Mouse (Mus musculus) liver, embryonic 14.5 days (tissue): Measurements from ENCODE around the gene Pabpn1. TPM values are rescaled to one million over a fixed set of nuclear protein-coding genes. Genes with fewer than 3 reads are reported as not detected.
A peak's percentile ranks its signal among the peaks of the same experiment; 100 is the strongest.

ENCODE experiments used
- ATAC-seq: fragments of 200-750 bp; cut with Nextera tagmentation; 2 replicates; pipeline ENCODE4 v1.8.0; 2017; ENCODE audit warnings: moderate number of reproducible peaks, mild to moderate bottlenecking, moderate library complexity; ENCODE audit not compliant: insufficient read depth
- DNase-seq, 3 experiments: peaks; one replicate each; pipeline ENCODE4 v3.0.0-alpha.2; 2012 to 2013; ENCODE audit warnings: low read depth in 3 of 3, low spot score in 3 of 3
- H3K27ac ChIP-seq: fragments of 300-500 bp; sonication (generic); 2 replicates; pipeline ENCODE4 v1.5.1; 2014; ENCODE audit warnings: moderate library complexity, mild to moderate bottlenecking, control low read depth, inconsistent platforms
- H3K27me3 ChIP-seq: fragments of 300-500 bp; sonication (generic); 2 replicates; pipeline ENCODE4 v1.6.1; 2014; ENCODE audit warnings: mild to moderate bottlenecking, low read length, moderate library complexity; ENCODE audit not compliant: control insufficient read depth, insufficient read depth
- H3K36me3 ChIP-seq: fragments of 300-500 bp; sonication (generic); replicated peaks from 2 replicates; pipeline ENCODE4 v1.6.1; 2014; ENCODE audit warnings: low read depth; ENCODE audit not compliant: control insufficient read depth, insufficient read depth
- H3K4me1 ChIP-seq, 2 experiments: fragments of 200-500 bp in 1 of 2; fragments of 300-500 bp in 1 of 2; sonication (generic) in 1 of 2; replicated peaks; 2 replicates each; pipeline ENCODE4 v1.6.1; 2012 to 2014; ENCODE audit warnings: antibody characterized with exemption in 1 of 2, inconsistent platforms in 1 of 2, low read length in 1 of 2; ENCODE audit not compliant: control insufficient read depth in 2 of 2, insufficient read depth in 2 of 2
- H3K4me2 ChIP-seq: fragments of 300-500 bp; sonication (generic); 2 replicates; pipeline ENCODE4 v1.6.1; 2014; ENCODE audit warnings: low read depth, mild to moderate bottlenecking, control low read depth, moderate library complexity
- H3K4me3 ChIP-seq, 2 experiments: fragments of 200-500 bp in 1 of 2; fragments of 300-500 bp in 1 of 2; sonication (generic) in 1 of 2; 2 replicates each; pipeline ENCODE4 v1.5.1; 2012 to 2014; ENCODE audit warnings: low read depth in 2 of 2, low read length in 2 of 2, mild to moderate bottlenecking in 2 of 2, control low read depth in 1 of 2, inconsistent platforms in 1 of 2, moderate library complexity in 1 of 2; ENCODE audit not compliant: insufficient read depth in 1 of 2
- H3K9ac ChIP-seq: fragments of 300-500 bp; sonication (generic); replicated peaks from 2 replicates; pipeline ENCODE4 v1.6.1; 2014; ENCODE audit warnings: mild to moderate bottlenecking, control low read depth, moderate library complexity
- H3K9me3 ChIP-seq: fragments of 300-500 bp; sonication (generic); 2 replicates; pipeline ENCODE4 v1.6.1; 2016; ENCODE audit warnings: low read length, mixed read lengths; ENCODE audit not compliant: control insufficient read depth
- CTCF ChIP-seq: IDR thresholded peaks from 2 replicates; pipeline ENCODE4 v1.5.1; 2016; ENCODE audit warnings: antibody characterized with exemption, low read depth, control low read depth
- EP300 ChIP-seq: IDR thresholded peaks from 2 replicates; pipeline ENCODE4 v1.6.1; 2016; ENCODE audit warnings: antibody characterized with exemption, low read depth
- WGBS: fragments of 180-500 bp; shearing (Covaris S2); extraction: QIAGEN DNeasy Blood & Tissue Kit; methylation state at CpG from one replicate; pipeline ENCODE4 v1.1.7; 2014; ENCODE audit not compliant: insufficient replicate concordance; 5-methylcytosine and 5-hydroxymethylcytosine counted together
- polyA plus RNA-seq, 2 experiments: library from polyadenylated mRNA; depleted of rRNA in 1 of 2; stranded (reverse) in 1 of 2; unstranded in 1 of 2; fragments of >200 nt; fragmentation: Nextera tagmentation in 1 of 2; extraction: Ambion mirVana in 1 of 2; gene quantifications; 2 replicates each; pipeline versions ENCODE4 v1.2.1 to v1.2.3; 2012 to 2014

The Pabpn1 gene
- polyA plus RNA-seq (2012; rRNA removed) (98.8 and 110 TPM in 2 replicates), polyA plus RNA-seq (2014; fragmentation: Nextera tagmentation; extraction: Ambion mirVana) (47.1 and 51.7 TPM in 2 replicates)

DNA sequence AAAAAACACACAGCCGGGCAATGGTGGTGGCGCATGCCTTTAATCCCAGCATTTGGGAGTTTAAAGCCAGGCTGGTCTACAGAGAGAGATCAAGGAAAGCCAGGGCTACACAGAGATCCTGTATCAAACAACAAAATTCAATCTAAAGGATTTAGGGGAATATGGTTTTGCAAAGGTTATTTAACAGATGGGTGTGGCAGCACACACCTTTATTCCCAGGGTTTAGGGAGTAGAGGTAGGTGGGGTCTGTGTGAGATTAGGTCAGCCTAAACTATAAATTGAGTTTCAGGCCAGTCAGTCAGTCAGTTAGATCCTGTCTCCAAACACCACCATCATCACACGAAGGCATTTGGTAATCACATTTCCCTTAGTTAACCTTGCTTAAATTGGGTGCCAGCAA lies at the start of gene Pabpn1:
Pabpn1 (plus strand) TSS at position 301 of the 400 bp plus-strand sequence.
- no peak for DNase-seq
- peaks cover 12 to 15% of the 10 kb centered on the region in 2 experiments; a peak in 3 of 4 replicates for H3K4me1 ChIP-seq
- ATAC-seq: no peak
- no peaks in the 10 kb centered on the region for H3K27me3 ChIP-seq
- peak within 1 kb of the TSS; percentile 80 for H3K27ac ChIP-seq
- H3K9me3 ChIP-seq: no peaks in the 10 kb centered on the region
- TF ChIP-seq CTCF (no peak), EP300 (no peak)
- peak within 1 kb of the TSS; percentile 83 to 92 for H3K4me3 ChIP-seq
- peaks cover 19% of the 10 kb centered on the region for H3K36me3 ChIP-seq
- H3K9ac ChIP-seq: peak within 1 kb of the TSS; percentile 65
- WGBS: 86% methylated on average over 3 of the region's 3 CpGs
- H3K4me2 ChIP-seq: peak within 1 kb of the TSS; percentile 73

DNA sequence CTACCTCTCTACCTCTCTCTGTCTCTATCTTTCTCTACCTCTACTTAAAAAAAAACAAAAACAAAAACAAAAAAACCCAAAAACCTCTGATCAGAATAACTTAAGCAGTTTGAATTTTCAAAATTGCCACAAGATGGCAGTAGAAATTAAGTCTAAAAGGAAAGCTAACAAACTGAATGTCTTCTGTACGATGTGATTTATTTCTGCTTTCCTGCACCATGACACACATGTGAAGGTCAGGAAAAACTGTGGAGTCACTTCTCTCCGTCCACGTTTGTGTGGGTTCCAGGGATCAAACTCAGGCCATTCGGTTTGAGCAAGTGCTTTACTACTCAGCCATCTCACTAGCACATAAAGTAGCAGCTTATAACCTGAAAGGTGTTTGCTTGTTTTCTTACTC lies 48.8 kb upstream of the Pabpn1 start:
- ATAC-seq: no peak
- Histone ChIP-seq H3K9me3 (no peaks in the 10 kb centered on the region), H3K4me1 (no peaks in the 10 kb centered on the region), H3K36me3 (no peaks in the 10 kb centered on the region), H3K4me2 (no peak overlapping the region), H3K27ac (no peak overlapping the region), H3K4me3 (no peak overlapping the region), H3K27me3 (no peaks in the 10 kb centered on the region), H3K9ac (no peak overlapping the region)
- under 1% methylated on average over 4 of the region's 4 CpGs for WGBS
- TF ChIP-seq EP300: no peak
- peak; percentile 36; the same call in 1 of the 2 replicates for TF ChIP-seq CTCF
- peak in 2 of 3 experiments; percentile 11 to 19 for DNase-seq

DNA sequence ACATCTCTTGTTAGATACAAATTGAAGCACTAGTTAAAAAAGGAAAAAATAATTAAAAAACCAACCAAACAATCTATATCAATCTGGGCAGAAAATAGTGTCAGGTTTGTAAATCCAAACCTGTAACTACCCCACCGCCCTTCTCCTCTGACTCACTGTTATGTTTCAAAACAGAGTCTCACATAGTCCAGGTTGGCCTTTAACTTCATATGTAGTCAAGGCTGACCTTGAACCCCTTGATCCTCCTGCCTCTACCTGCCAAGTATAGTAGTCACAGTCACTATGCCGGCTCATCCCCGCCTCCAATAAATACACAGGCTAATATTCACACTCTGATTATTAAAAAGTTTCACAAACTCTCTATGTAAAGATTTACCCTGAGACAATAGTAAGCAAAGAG lies 36.6 kb upstream of the Pabpn1 start:
- Histone ChIP-seq H3K4me1 (no peaks in the 10 kb centered on the region), H3K4me2 (no peak overlapping the region), H3K36me3 (no peaks in the 10 kb centered on the region), H3K4me3 (no peak overlapping the region), H3K9me3 (no peaks in the 10 kb centered on the region), H3K27ac (no peak overlapping the region), H3K9ac (no peak overlapping the region), H3K27me3 (no peaks in the 10 kb centered on the region)
- 73% methylated on average over 3 of the region's 3 CpGs for WGBS
- TF ChIP-seq EP300 (no peak), CTCF (no peak)
- DNase-seq (no peak), ATAC-seq (no peak)

DNA sequence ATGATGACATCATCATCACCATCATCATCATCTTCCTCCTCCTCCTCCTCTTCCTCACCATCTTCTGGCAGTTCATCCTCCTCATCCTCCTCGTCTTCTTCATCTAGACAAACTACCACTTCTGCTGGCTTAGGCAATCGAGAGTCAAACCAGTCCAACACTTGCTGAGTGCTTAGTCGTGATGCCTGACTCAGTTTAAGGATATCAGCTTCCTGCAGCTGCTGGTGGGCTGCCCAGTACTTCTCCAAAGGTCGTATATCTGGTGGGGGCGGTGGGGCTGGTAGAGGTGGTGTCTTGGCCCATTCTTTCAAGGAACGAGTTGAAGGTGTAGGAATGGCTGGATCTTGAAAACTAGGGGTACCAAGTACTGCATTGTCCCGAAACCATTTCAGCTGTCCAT lies 35.6 kb upstream of the Pabpn1 start:
- ATAC-seq (no peak), DNase-seq (no peak)
- no peak overlapping the region for H3K27ac ChIP-seq
- TF ChIP-seq CTCF: no peak
- TF ChIP-seq EP300: no peak
- H3K36me3 ChIP-seq: no peaks in the 10 kb centered on the region
- H3K9ac ChIP-seq: no peak overlapping the region
- 31% methylated on average over 7 of the region's 7 CpGs for WGBS
- H3K9me3 ChIP-seq: no peaks in the 10 kb centered on the region
- no peaks in the 10 kb centered on the region for H3K27me3 ChIP-seq
- no peaks in the 10 kb centered on the region for H3K4me1 ChIP-seq
- H3K4me3 ChIP-seq: no peak overlapping the region
- no peak overlapping the region for H3K4me2 ChIP-seq

DNA sequence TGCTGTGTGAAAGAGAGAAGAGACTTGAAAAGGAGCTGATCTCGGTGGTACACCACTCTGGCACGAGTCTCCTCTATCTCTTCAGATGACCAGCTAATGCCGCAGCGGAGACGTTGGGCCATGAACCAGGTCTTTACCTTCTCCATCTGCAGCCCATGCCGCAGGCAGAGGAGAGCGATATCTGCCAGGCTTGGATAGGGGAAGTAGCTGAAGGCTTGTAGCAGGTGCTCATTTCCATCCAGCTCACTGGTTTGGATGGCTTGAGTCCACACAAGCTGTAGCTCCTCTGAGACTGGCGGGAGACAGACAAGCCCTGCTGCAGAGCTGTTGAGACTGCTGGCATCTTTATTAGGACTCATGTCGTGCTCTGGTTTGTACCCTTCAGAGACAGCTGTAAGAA lies 34.4 kb upstream of the Pabpn1 start:
- Histone ChIP-seq H3K27me3 (no peaks in the 10 kb centered on the region), H3K9me3 (no peaks in the 10 kb centered on the region), H3K36me3 (no peaks in the 10 kb centered on the region), H3K4me1 (no peaks in the 10 kb centered on the region), H3K4me2 (no peak overlapping the region), H3K4me3 (no peak overlapping the region), H3K27ac (no peak overlapping the region), H3K9ac (no peak overlapping the region)
- ATAC-seq (no peak), DNase-seq (no peak)
- TF ChIP-seq EP300 (no peak), CTCF (no peak)
- WGBS: 77% methylated on average over 9 of the region's 9 CpGs
